Mouse (Mus musculus): Measurements from ENCODE around the gene Ano6. TPM values are rescaled to one million over a fixed set of nuclear protein-coding genes. Genes with fewer than 3 reads are reported as not detected.

Ano6 gene
- polyA plus RNA-seq, 1 experiment from 2014 or later, result 23.9 TPM

DNA sequence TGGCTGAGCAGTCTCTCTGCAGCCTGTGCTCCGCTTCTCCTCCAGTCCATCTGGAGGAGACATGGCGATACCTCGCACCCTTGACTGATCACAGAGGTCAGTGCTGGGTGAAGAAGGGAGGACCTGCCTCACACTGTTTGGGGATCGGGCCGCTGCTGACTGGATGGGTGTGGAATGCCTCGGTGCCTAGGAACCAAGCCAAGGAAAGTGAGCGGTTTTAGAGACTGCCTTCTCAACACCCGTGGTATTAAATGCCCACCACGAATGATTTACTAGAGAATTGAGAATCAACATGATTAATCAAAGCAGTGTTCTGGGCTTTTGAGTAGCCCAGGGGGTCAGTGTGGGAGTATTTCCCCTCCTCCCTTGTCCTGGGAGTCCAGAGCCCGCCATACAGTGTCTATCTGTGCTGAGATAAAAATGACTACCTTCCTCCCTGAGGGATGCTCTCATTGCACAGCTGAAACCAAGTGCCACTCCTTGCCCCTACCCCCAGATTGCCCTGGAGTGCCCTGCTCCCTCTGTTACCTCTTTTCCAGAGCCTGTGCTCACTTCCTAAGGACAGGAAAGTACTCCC, 183.5 kb downstream of the Ano6 start:
- 81% methylated on average over 10 of the region's 10 CpGs for WGBS
- no peak overlapping the region for H3K27ac ChIP-seq (ENCODE audit: low read depth, low read length)

DNA sequence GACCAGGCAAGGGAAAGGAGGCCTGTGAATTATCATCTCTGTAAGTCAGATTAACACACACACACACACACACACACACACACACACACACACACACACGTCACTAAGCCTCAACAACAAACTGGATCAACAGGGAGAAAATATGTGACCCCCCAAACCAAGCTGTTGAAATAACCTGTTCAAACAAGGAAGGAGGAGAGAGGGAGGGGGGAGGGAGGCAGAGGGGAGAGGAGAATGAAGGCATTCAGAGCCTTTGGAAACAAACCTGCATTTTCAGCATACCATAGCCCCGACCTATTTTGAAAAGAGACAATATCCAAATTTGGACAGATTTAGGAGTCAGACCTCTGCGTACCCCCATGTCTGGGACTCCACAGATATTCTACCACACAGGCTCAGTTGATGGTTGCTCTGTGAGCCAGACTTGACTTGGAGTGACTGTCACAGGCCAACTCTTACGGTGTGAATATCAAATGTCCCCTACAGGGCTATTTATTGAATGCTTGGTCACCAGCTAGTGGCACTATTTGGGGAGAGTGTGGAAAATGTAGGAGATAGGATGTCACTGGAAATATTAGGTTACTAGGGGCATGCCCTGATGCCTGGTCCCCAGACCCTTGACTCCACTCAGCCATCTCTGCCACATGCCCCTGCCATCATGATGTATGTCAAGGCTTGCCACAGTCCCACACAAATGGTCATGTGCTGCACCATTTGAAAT, 185.7 kb downstream of the Ano6 start:
- ATAC-seq, result no peak
- H3K4me1 ChIP-seq (replicated peaks; ENCODE audit: control insufficient read depth, insufficient read depth, low read length), result no peaks in the 10 kb centered on the region
- no peaks in the 10 kb centered on the region for H3K27me3 ChIP-seq (replicated peaks; ENCODE audit: control insufficient read depth, insufficient read depth, low read length)
- no peaks in the 10 kb centered on the region for H3K9me3 ChIP-seq (ENCODE audit: control insufficient read depth)
- WGBS, result 62% methylated on average over 4 of the region's 4 CpGs
- H3K4me2 ChIP-seq (replicated peaks; ENCODE audit: low read depth), result no peak overlapping the region
- no peak overlapping the region for H3K9ac ChIP-seq (ENCODE audit: low read depth, low read length)
- peaks cover 21% of the 10 kb centered on the region for H3K36me3 ChIP-seq (ENCODE audit: control insufficient read depth, insufficient read depth)
- H3K27ac ChIP-seq (ENCODE audit: low read depth, low read length), result no peak overlapping the region
- H3K4me3 ChIP-seq (ENCODE audit: low read depth, low read length), result no peak overlapping the region
- TF ChIP-seq CTCF (IDR thresholded peaks at IDR 0.05; ENCODE audit: low read depth), result no peak

More for the DNA sequence above, 183.5 kb downstream of the Ano6 start:
- no peaks in the 10 kb centered on the region for H3K4me1 ChIP-seq (replicated peaks; ENCODE audit: control insufficient read depth, insufficient read depth, low read length)
- no peak for TF ChIP-seq CTCF (IDR thresholded peaks at IDR 0.05; ENCODE audit: low read depth)
- no peaks in the 10 kb centered on the region for H3K27me3 ChIP-seq (replicated peaks; ENCODE audit: control insufficient read depth, insufficient read depth, low read length)
- no peak overlapping the region for H3K4me2 ChIP-seq (replicated peaks; ENCODE audit: low read depth)
- H3K4me3 ChIP-seq (ENCODE audit: low read depth, low read length), result no peak overlapping the region
- peaks cover 29% of the 10 kb centered on the region for H3K36me3 ChIP-seq (ENCODE audit: control insufficient read depth, insufficient read depth)
- H3K9ac ChIP-seq (ENCODE audit: low read depth, low read length), result no peak overlapping the region
- ATAC-seq, result no peak
- H3K9me3 ChIP-seq (ENCODE audit: control insufficient read depth), result no peaks in the 10 kb centered on the region

DNA sequence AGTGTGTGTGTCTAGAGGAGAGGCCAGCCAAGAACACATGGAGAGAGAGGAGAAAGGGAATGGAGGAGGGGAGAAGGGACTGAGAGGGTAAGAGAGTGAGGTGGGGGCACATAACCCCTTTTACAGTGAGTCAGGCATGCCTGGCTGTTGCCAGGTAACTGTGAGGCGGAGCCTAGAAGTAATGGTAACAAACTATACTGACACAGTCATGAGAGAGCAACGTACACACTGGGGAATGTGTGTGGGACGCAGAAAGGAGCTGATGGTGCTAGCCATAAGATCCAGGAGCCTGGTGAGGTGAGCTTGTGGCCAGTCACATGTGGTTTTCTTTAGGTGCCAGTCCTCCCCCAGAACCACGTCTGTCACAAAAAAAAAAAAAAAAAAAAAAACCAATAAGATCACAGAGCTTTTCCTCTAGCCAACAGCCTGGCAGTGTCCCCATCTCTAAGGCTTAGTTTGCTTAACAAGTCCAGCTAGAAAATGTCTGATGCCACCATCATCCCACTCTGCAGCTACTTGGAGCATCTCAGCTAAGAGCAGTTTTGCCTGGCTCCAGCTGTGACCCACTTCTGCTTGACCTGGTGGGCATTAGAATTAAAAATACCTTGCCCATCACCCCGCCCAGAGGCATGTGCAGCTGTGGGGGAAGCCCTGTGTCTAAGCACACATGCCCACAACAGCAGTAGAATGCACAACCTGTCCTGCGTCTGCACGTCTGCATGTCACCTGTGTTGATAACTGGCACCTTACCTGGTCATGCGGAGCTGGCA, 186.7 kb downstream of the Ano6 start:
- 70% methylated on average over 8 of the region's 8 CpGs for WGBS
- no peak for TF ChIP-seq CTCF (IDR thresholded peaks at IDR 0.05; ENCODE audit: low read depth)
- H3K4me3 ChIP-seq (ENCODE audit: low read depth, low read length), result no peak overlapping the region
- peaks cover 17% of the 10 kb centered on the region for H3K36me3 ChIP-seq (ENCODE audit: control insufficient read depth, insufficient read depth)
- H3K27ac ChIP-seq (ENCODE audit: low read depth, low read length), result no peak overlapping the region
- no peaks in the 10 kb centered on the region for H3K9me3 ChIP-seq (ENCODE audit: control insufficient read depth)
- no peaks in the 10 kb centered on the region for H3K27me3 ChIP-seq (replicated peaks; ENCODE audit: control insufficient read depth, insufficient read depth, low read length)
- no peak for ATAC-seq
- H3K9ac ChIP-seq (ENCODE audit: low read depth, low read length), result no peak overlapping the region
- H3K4me1 ChIP-seq (replicated peaks; ENCODE audit: control insufficient read depth, insufficient read depth, low read length), result no peaks in the 10 kb centered on the region
- H3K4me2 ChIP-seq (replicated peaks; ENCODE audit: low read depth), result no peak overlapping the region

DNA sequence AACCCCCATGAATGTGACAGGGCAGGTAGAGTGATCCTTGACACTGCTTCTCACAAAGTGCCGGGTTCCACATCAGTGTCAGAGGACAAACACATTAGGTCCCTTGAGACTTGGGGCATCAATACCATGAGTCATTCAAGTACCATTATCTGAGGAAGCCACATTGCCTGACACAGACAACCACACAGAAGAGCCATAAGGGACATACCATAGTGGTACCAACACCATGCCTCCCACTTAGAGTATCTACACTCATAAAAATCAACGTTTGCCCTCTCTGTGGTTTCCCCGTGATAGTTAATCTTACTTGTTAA, 187.3 kb downstream of the Ano6 start:
- no peak overlapping the region for H3K9ac ChIP-seq (ENCODE audit: low read depth, low read length)
- H3K27me3 ChIP-seq (replicated peaks; ENCODE audit: control insufficient read depth, insufficient read depth, low read length), result no peaks in the 10 kb centered on the region
- H3K4me3 ChIP-seq (ENCODE audit: low read depth, low read length), result no peak overlapping the region
- ATAC-seq, result no peak
- H3K4me1 ChIP-seq (replicated peaks; ENCODE audit: control insufficient read depth, insufficient read depth, low read length), result no peaks in the 10 kb centered on the region
- H3K36me3 ChIP-seq (ENCODE audit: control insufficient read depth, insufficient read depth), result peaks cover 13% of the 10 kb centered on the region
- no peak overlapping the region for H3K27ac ChIP-seq (ENCODE audit: low read depth, low read length)
- WGBS, result 63% methylated on average over 3 of the region's 3 CpGs
- no peaks in the 10 kb centered on the region for H3K9me3 ChIP-seq (ENCODE audit: control insufficient read depth)
- no peak overlapping the region for H3K4me2 ChIP-seq (replicated peaks; ENCODE audit: low read depth)
- no peak for TF ChIP-seq CTCF (IDR thresholded peaks at IDR 0.05; ENCODE audit: low read depth)

DNA sequence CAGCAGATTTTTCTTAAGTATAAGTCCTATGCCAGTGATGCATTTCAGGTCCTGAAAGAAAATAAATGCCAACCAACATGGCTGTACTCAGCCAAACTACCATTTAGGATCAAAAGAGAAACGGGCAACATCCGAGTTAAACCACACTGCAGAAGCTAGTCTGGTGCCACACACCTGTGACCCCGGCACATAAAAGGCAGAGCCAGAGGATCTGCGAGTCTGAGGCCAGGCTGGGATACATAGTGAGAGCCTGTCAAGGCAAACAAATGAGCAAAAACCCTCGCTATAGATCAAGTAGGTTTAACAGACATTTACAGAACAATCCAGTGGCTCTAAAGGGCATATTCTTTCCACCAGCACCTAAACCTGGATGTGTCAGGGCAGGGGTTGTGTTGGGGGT, 190.0 kb downstream of the Ano6 start:
- H3K4me3 ChIP-seq (ENCODE audit: low read depth, low read length), result no peak overlapping the region
- no peak overlapping the region for H3K9ac ChIP-seq (ENCODE audit: low read depth, low read length)
- 65% methylated on average over 5 of the region's 5 CpGs for WGBS
- TF ChIP-seq CTCF (IDR thresholded peaks at IDR 0.05; ENCODE audit: low read depth), result no peak
- no peak overlapping the region for H3K4me2 ChIP-seq (replicated peaks; ENCODE audit: low read depth)
- no peaks in the 10 kb centered on the region for H3K36me3 ChIP-seq (ENCODE audit: control insufficient read depth, insufficient read depth)
- H3K27me3 ChIP-seq (replicated peaks; ENCODE audit: control insufficient read depth, insufficient read depth, low read length), result no peaks in the 10 kb centered on the region
- H3K27ac ChIP-seq (ENCODE audit: low read depth, low read length), result no peak overlapping the region
- no peaks in the 10 kb centered on the region for H3K4me1 ChIP-seq (replicated peaks; ENCODE audit: control insufficient read depth, insufficient read depth, low read length)
- no peaks in the 10 kb centered on the region for H3K9me3 ChIP-seq (ENCODE audit: control insufficient read depth)
- no peak for ATAC-seq

DNA sequence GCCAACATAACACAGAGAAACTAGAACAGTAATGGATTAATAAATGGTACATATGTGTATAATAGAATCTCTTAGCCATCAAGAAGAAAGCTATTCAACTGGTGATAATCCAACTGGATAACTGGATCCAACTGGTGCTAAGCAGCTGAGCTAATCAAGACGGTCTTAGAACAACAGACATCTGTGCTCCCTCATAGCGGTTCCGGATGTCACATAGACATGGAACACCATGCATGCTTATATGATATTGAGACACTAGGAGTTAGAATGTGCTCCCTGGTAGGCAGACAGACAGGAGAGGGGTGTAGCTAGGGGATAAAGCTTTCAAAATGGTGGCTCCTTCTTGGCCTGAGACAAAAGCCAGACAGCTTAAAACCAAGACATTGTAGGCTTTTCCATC, 197.3 kb downstream of the Ano6 start:
- Histone ChIP-seq H3K9ac (ENCODE audit: low read depth, low read length) (no peak overlapping the region), H3K9me3 (ENCODE audit: control insufficient read depth) (no peaks in the 10 kb centered on the region; the same call in 1 of the 2 replicates), H3K36me3 (ENCODE audit: control insufficient read depth, insufficient read depth) (no peaks in the 10 kb centered on the region), H3K4me3 (ENCODE audit: low read depth, low read length) (no peak overlapping the region), H3K27me3 (replicated peaks; ENCODE audit: control insufficient read depth, insufficient read depth, low read length) (no peaks in the 10 kb centered on the region), H3K4me1 (replicated peaks; ENCODE audit: control insufficient read depth, insufficient read depth, low read length) (no peaks in the 10 kb centered on the region), H3K4me2 (replicated peaks; ENCODE audit: low read depth) (no peak overlapping the region), H3K27ac (ENCODE audit: low read depth, low read length) (no peak overlapping the region)
- 87% methylated on average over 3 of the region's 3 CpGs for WGBS
- TF ChIP-seq CTCF (IDR thresholded peaks at IDR 0.05; ENCODE audit: low read depth), result no peak
- ATAC-seq, result no peak

All from intestine, postnatal 0 days (tissue).